Mouse (Mus musculus) liver, adult 2 months (tissue): ENCODE measurements at regions not wholly inside any gene's neighbourhood (a gene's known extent, or its start where the extent isn't known, plus 50 kb on each side); places are given as distances from the start of the nearest gene placed in this dataset.

Source experiments
- DNase-seq: peaks from one replicate; pipeline ENCODE4 v3.0.0-alpha.2; 2011; ENCODE audit warnings: low read depth, low spot score; ENCODE audit errors: extremely low read depth
- H3K27ac ChIP-seq: fragments of 200-500 bp; replicated peaks from 2 replicates; pipeline ENCODE4 v1.5.1; 2012; ENCODE audit warnings: low read depth, mild to moderate bottlenecking, control low read depth, inconsistent platforms, low read length; ENCODE audit not compliant: insufficient read depth
- H3K27me3 ChIP-seq: fragments of 200-500 bp; 2 replicates; pipeline ENCODE4 v1.6.1; 2012; ENCODE audit warnings: mild to moderate bottlenecking, moderate library complexity, low read length, inconsistent platforms; ENCODE audit not compliant: control insufficient read depth, insufficient read depth
- H3K36me3 ChIP-seq: fragments of 200-500 bp; 2 replicates; pipeline ENCODE4 v1.6.1; 2012; ENCODE audit warnings: low read length, inconsistent platforms; ENCODE audit not compliant: control insufficient read depth, insufficient read depth
- H3K4me1 ChIP-seq: fragments of 200-500 bp; 2 replicates; pipeline ENCODE4 v1.6.1; 2011; ENCODE audit warnings: low read length; ENCODE audit not compliant: control insufficient read depth, insufficient read depth
- H3K4me3 ChIP-seq: fragments of 200-500 bp; 2 replicates; pipeline ENCODE4 v1.5.1; 2011; ENCODE audit warnings: low read depth, mild to moderate bottlenecking, control low read depth, low read length, moderate library complexity; ENCODE audit not compliant: insufficient read depth
- H3K79me2 ChIP-seq: fragments of 200-500 bp; 2 replicates; pipeline ENCODE4 v1.6.1; 2012; ENCODE audit warnings: inconsistent platforms, mild to moderate bottlenecking, low read length, moderate library complexity; ENCODE audit not compliant: control insufficient read depth, insufficient read depth
- H3K9ac ChIP-seq: fragments of 200-500 bp; 2 replicates; pipeline ENCODE4 v1.6.1; 2012; ENCODE audit warnings: low read depth, mild to moderate bottlenecking, control low read depth, inconsistent platforms, low read length
- CTCF ChIP-seq: fragments of 200-500 bp; IDR thresholded peaks from 2 replicates; pipeline ENCODE4 v1.5.1; 2011; ENCODE audit warnings: low read depth, low read length, control low read depth
- POLR2A ChIP-seq: fragments of 200-500 bp; IDR thresholded peaks from 2 replicates; pipeline ENCODE4 v1.6.1; 2011; ENCODE audit warnings: low read length, control low read depth; ENCODE audit not compliant: insufficient read depth; ENCODE audit errors: extremely low read depth
- WGBS: fragments of 180-500 bp; shearing (Covaris S2); methylation state at CpG from one replicate; pipeline ENCODE4 v1.1.7; 2018; 5-methylcytosine and 5-hydroxymethylcytosine counted together

DNA sequence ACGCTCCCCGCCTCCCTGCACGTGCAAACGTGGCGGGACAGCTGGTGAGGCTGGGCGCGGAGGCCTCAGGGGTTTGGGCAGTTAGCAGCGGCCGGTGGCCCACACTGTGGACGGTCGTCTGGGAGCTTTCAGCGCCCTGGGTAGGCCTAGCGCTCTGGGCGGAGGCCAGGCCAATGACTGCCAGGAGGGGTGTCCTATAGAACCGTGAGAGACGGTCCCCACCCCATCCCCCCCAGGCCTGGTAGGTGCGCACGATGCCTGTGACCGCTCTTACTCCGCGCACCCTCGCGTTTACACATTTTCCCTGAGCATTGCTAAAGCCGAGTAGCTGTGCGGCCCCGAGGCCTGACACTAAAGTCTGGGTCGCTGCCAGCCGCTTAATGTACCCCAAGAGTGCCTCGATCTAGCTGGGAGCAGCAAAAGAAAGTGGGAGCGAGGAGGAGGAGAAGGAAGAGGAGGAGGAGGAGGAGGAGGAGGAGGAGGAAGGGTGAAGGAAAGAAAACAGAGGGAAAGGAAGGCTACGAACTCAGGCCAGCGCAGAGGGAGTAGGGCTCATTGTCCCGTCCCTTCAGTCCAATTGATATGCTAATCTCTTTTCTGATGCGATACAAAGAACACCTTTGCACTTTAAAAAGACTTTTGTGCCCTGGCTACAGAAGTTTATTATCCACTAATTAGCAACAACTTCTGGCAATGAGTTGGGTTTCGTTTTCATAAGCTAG lies 161.3 kb upstream of the Cypt12 start:
- DNase-seq = no peak
- no peak overlapping the region for H3K9ac ChIP-seq
- peaks cover 14% of the 10 kb centered on the region for H3K27me3 ChIP-seq
- no peaks in the 10 kb centered on the region for H3K79me2 ChIP-seq
- H3K27ac ChIP-seq = no peak overlapping the region
- WGBS = 3% methylated on average over 35 of the region's 35 CpGs
- no peak overlapping the region for H3K4me3 ChIP-seq
- H3K4me1 ChIP-seq = peaks cover 5% of the 10 kb centered on the region; the same call in 1 of the 2 replicates
- no peak for TF ChIP-seq POLR2A
- TF ChIP-seq CTCF = no peak
- H3K36me3 ChIP-seq = no peaks in the 10 kb centered on the region

DNA sequence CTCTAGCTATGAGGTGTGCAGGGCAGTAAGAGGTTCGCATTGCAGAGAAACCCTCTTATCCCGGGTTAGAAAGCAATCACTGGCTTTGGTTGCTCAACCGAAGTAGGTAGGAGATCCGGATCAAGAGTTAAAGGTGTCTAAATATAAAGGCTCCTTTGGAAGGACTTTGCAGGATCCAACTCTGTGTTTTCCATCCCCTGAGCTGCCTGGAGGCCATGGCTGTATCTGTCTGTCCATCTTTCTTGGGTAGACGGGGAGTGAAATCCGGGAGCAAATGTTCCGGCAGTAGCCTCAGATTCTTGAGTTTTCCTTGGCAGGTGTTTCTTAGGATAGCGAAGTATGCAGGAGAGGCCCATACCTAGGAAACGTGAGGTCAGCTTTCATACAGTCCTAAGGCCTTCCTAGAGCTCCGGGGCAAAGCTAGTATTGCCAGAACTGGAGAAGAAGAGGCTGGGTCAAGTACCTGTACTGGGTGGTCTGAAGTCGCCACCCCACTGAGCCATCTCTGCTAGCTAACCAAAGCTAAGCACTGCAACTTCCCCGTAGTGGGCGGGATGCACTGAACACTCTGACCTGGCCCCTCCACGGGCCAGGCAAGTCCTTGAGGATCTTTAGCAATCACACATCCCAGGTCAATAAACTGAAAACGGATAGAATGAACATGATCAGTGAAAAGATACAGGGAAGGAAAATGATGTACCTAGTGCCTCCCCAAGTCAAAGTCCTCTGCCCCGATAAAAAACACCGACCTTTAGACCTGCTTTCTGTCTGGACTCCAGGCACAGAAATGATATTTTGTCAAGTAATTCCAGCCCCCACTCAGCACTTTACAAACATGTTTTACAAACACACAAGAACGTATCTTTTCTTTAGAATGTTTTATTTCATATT lies 160.5 kb upstream of the Cypt12 start:
- peaks cover 5% of the 10 kb centered on the region; the same call in 1 of the 2 replicates for H3K4me1 ChIP-seq
- no peaks in the 10 kb centered on the region for H3K79me2 ChIP-seq
- no peak overlapping the region for H3K4me3 ChIP-seq
- TF ChIP-seq POLR2A (no peak), CTCF (no peak)
- H3K27ac ChIP-seq = no peak overlapping the region
- DNase-seq = peak; percentile 19
- WGBS = 9% methylated on average over 18 of the region's 18 CpGs
- no peaks in the 10 kb centered on the region for H3K36me3 ChIP-seq
- no peak overlapping the region for H3K9ac ChIP-seq
- H3K27me3 ChIP-seq = peaks cover 14% of the 10 kb centered on the region

DNA sequence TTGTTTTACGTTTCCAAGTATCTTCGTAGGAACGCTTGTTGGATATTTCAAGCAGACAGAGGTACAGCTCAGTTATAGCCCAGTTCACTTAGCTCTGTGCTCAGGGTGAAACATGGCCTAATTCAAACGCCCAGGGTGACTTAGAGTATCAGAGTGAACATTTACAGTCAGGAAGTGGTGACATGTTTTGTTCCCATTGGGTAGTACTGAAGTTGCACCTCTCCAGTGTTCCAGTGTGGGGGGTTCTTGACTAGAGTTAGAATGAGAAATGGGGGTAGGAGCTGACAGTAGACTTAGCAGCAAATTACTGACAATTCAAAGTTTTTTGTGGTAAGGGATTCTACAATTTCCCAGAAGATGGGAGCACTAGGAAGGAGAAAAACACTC lies 159.9 kb upstream of the Cypt12 start:
- Histone ChIP-seq H3K9ac (no peak overlapping the region), H3K27me3 (peaks cover 15% of the 10 kb centered on the region), H3K36me3 (no peaks in the 10 kb centered on the region), H3K79me2 (no peaks in the 10 kb centered on the region), H3K4me1 (peaks cover 5% of the 10 kb centered on the region; the same call in 1 of the 2 replicates), H3K27ac (no peak overlapping the region), H3K4me3 (no peak overlapping the region)
- no peak for DNase-seq
- TF ChIP-seq POLR2A (no peak), CTCF (no peak)
- 35% methylated on average over 4 of the region's 4 CpGs for WGBS

DNA sequence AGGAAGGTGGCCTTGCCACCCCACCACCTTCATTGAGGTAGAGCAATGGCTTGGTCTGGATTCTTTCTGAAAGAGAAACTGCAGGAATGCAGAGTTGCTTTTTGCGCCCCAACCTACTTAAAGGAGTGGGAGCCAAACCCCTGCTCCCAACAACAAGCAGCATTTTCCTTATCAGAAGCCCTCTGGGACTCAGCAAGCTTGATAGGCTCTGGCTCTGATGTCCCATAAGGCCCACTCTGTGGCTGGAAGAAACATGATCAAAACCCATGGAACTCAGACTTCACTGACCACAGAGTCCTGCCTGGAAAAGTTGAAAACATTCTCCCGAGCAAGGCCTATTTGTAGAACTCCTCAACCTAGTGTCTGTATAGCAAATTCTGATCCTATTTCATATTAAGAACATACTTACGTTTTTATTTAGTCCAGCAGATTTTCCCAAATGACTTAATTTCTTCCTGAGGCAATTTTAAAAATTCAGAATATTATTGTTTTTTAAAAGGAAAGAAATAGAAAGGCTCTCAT lies 159.4 kb upstream of the Cypt12 start:
- DNase-seq = no peak
- H3K27ac ChIP-seq = no peak overlapping the region
- H3K9ac ChIP-seq = no peak overlapping the region
- no peaks in the 10 kb centered on the region for H3K79me2 ChIP-seq
- peaks cover 19% of the 10 kb centered on the region for H3K27me3 ChIP-seq
- 32% methylated on average over 3 of the region's 3 CpGs for whole genome bisulfite sequencing
- peaks cover 5% of the 10 kb centered on the region; the same call in 1 of the 2 replicates for H3K4me1 ChIP-seq
- TF ChIP-seq CTCF = no peak
- TF ChIP-seq POLR2A = no peak
- H3K4me3 ChIP-seq = no peak overlapping the region
- H3K36me3 ChIP-seq = no peaks in the 10 kb centered on the region

DNA sequence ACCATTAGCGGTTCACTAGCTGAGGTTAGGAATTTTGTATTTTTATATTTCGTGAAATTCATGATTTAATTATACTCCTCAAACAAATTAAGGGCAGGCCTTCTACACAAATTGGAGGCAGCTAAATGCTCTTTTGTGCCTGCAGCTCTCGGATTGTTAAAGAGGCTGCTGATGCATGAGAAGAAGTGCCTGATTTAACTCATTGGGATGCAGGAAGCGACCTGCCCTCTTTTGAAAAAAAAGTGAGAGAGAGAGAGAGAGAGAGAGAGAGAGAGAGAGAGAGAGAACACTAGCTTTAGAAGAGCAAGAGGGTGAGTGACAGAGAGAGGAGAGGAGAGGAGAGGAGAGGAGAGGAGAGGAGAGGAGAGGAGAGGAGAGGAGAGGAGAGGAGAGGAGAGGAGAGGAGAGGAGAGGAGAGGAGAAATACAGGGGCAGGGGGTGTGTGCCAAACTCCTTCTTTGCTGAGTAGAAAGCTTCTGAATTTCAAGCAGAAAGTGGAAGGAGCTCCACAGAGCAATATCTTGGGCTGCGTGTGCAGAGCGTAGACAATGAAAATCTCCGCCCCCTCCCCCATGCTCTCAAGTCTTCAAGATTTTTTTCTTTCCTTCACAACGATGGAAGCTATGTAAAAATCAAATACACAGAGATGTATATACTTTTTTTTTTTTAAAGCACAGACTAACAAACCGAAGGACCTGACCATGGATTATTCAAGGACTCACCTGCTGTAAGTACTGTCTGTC lies 158.6 kb upstream of the Cypt12 start:
- Histone ChIP-seq H3K9ac (no peak overlapping the region), H3K79me2 (no peaks in the 10 kb centered on the region), H3K4me1 (peaks cover 5% of the 10 kb centered on the region; the same call in 1 of the 2 replicates), H3K4me3 (no peak overlapping the region), H3K27ac (no peak overlapping the region), H3K36me3 (no peaks in the 10 kb centered on the region), H3K27me3 (peaks cover 21% of the 10 kb centered on the region)
- TF ChIP-seq POLR2A (no peak), CTCF (no peak)
- 10% methylated on average over 9 of the region's 9 CpGs for WGBS
- no peak for DNase-seq
